Mouse (Mus musculus): ENCODE data around the gene Hs1bp3. TPM values are rescaled to one million over a fixed set of nuclear protein-coding genes. Genes with fewer than 3 reads are reported as not detected.

Gene Hs1bp3
- polyA plus RNA-seq, 1 experiment from 2014 or later: 17.5 TPM

DNA sequence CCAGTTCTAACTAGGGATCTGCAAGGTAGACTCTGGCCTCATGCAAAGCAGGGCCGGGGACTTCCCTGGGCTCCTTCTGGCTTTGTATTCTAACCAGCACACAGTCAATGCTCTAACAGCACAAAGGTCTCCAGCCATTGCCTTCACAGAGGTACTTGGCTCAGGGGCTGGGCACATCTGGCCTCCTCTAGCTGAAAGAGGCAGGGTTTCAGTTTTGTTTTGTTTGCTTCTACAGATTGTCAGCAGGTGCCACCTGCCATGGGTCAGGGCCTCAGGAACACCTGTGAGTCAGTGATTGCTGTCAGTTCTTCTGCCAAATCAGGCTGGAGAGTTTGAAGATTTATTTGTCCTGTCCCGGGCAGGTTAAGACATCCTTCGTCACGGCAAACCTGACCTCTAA is 39.8 kb downstream of the Hs1bp3 start:
- Histone ChIP-seq H3K9me3 (0 out of 2 replicates have a peak, but pooled peaks cover 4% of the 10 kb centered on the region), H3K9ac (replicated peaks) (no peak overlapping the region), H3K27me3 (no peaks in the 10 kb centered on the region), H3K27ac (no peak overlapping the region), H3K4me1 (replicated peaks) (peaks cover 15% of the 10 kb centered on the region; the same call in 1 of the 2 replicates), H3K4me2 (no peak overlapping the region), H3K36me3 (no peaks in the 10 kb centered on the region), H3K4me3 (replicated peaks) (no peak overlapping the region)
- no peak for ATAC-seq (ENCODE audit: insufficient number of reproducible peaks, insufficient read depth, low FRiP score, low TSS enrichment, low read depth)
- 66% methylated on average over 4 of the region's 4 CpGs for WGBS

DNA sequence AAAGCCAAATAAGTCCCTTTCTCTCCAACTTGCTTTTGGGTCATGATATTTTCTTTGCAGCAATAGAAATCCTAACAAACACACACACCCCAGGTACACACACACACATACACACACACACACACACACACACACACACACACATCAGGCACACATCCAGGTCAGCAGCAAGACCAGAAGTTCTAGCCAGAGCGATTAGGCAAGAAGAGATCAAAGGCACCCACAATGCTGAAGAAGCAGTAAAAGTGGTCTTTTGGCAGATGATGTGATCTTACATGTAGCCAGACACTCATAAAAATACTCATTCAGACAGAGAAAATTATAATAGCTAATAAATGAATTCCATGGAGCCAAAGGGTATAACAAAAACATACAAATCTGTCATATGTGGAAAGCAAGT is 41.0 kb downstream of the Hs1bp3 start:
- no peak overlapping the region for H3K4me2 ChIP-seq
- no peaks in the 10 kb centered on the region for H3K36me3 ChIP-seq
- H3K9ac ChIP-seq (replicated peaks): no peak overlapping the region
- H3K27me3 ChIP-seq: no peaks in the 10 kb centered on the region
- ATAC-seq (ENCODE audit: insufficient number of reproducible peaks, insufficient read depth, low FRiP score, low TSS enrichment, low read depth): no peak
- H3K4me3 ChIP-seq (replicated peaks): no peak overlapping the region
- 75% methylated on average over 1 of the region's 1 CpGs for WGBS
- H3K4me1 ChIP-seq (replicated peaks): peaks cover 17% of the 10 kb centered on the region
- 0 out of 2 replicates have a peak, but pooled peaks cover 4% of the 10 kb centered on the region for H3K9me3 ChIP-seq
- no peak overlapping the region for H3K27ac ChIP-seq

DNA sequence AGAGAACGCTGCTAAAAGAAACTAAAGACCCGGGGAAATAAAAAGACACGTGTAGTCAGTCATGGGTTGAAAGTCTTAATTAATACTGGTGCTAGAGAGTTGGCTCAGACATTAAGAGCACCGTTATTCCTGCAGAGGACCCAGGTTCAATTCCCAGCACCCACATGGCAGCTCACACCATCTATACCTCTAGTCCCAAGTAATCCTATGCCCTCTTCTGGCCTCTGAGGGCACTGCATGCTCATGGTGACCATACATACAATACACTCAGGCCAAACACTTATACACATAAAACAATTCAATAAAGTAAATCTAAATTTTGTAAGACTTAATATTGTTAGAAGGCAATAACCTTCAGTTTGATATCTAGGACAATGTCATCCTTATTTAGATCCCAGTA is 41.8 kb downstream of the Hs1bp3 start:
- no peak overlapping the region for H3K4me2 ChIP-seq
- H3K27me3 ChIP-seq: no peaks in the 10 kb centered on the region
- H3K4me1 ChIP-seq (replicated peaks): peaks cover 11% of the 10 kb centered on the region; the same call in 1 of the 2 replicates
- H3K36me3 ChIP-seq: no peaks in the 10 kb centered on the region
- H3K4me3 ChIP-seq (replicated peaks): no peak overlapping the region
- H3K27ac ChIP-seq: no peak overlapping the region
- 0 out of 2 replicates have a peak, but pooled peaks cover 4% of the 10 kb centered on the region for H3K9me3 ChIP-seq
- H3K9ac ChIP-seq (replicated peaks): no peak overlapping the region
- WGBS: 92% methylated on average over 4 of the region's 4 CpGs
- ATAC-seq (ENCODE audit: insufficient number of reproducible peaks, insufficient read depth, low FRiP score, low TSS enrichment, low read depth): no peak

DNA sequence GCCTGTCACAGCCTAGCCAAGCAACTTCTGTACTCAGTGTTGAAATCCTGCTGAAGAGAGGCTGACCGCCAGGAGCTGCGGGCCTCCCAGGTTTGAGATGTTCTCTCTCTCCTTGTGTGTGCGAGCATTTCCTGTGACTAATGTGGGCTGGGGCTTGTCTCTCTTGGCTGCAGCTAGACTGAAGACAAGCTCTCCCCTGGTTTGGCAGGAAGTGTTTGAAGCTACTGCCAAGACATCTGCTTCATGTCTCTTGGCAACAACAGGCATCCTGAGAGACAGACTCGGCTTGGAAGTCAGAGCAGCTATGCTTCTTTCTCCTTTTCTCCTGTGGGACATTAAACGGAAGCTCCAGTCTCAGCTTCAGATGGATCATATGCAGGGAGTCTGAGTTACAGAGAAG is 44.2 kb downstream of the Hs1bp3 start:
- Histone ChIP-seq H3K4me3 (replicated peaks) (no peak overlapping the region), H3K9ac (replicated peaks) (no peak overlapping the region), H3K9me3 (peaks cover 4% of the 10 kb centered on the region; the same call in 1 of the 2 replicates), H3K4me1 (replicated peaks) (peaks cover 11% of the 10 kb centered on the region; the same call in 1 of the 2 replicates), H3K36me3 (no peaks in the 10 kb centered on the region), H3K27ac (no peak overlapping the region), H3K27me3 (no peaks in the 10 kb centered on the region), H3K4me2 (no peak overlapping the region)
- no peak for ATAC-seq (ENCODE audit: insufficient number of reproducible peaks, insufficient read depth, low FRiP score, low TSS enrichment, low read depth)
- WGBS: 59% methylated on average over 5 of the region's 5 CpGs

DNA sequence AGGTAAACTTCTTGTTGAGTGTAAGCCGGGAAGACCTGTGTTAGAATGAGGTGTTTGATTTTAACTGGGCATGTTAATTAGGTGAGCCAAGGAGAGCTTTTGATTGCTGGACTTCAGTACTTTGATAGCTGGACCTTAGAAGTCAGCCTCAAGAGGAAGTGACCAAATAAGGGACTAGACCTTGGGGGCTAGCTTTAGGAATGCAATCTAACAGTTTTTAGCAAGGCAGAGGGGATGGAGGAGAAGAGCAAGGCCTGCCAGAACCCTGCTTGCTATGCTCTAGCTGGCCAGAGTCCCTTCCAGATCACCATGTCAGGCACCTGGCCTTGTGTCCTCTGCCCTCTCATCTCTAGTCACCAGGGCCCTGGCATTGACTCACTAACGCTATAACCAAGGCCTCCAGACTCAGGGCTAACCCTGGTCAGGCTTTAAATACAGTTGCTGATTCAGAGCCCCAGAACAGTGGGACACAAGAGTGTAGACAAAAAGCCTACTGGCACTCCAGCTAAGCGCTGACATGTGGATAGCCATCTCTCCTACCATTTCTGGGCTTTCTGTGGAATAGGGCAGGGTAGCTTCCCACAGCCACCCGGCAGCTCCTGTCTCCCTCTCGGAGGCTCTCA is 45.2 kb downstream of the Hs1bp3 start:
- ATAC-seq (ENCODE audit: insufficient number of reproducible peaks, insufficient read depth, low FRiP score, low TSS enrichment, low read depth): no peak
- H3K27ac ChIP-seq: no peak overlapping the region

DNA sequence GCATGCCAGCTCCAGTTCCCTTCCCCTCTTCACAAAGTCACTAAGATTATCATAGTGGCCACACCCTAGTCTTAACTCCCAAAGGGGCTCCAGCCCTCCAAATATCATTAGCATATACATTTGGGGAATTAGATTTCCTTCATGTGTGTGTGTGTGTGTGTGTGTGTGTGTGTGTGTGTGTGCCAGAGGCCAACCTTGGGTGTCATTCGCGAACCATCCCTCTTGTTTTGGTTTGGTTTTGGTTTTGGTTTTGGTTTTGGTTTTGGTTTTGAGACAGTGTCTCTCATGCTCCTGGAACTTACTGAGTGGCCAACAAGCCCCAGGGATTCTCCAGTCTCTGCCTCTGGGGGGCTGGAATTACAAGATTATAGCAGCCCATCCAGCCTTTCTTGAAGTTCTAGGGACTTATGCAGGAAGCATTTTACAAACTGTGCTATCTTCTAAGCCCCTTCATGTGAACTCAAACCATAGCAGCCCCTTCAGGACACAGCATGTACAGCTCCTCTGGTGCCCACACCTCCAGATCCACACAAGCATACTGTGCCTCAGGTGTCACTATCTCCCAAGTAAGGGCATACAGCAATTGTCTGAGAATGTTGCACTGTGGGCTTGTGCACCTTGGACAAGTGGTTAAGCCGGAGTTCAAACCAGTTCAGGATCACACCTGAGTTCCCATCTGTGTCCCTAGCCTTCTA is 46.3 kb downstream of the Hs1bp3 start:
- no peak for ATAC-seq (ENCODE audit: insufficient number of reproducible peaks, insufficient read depth, low FRiP score, low TSS enrichment, low read depth)
- Histone ChIP-seq H3K9ac (replicated peaks) (no peak overlapping the region), H3K4me3 (replicated peaks) (no peak overlapping the region), H3K27ac (no peak overlapping the region), H3K9me3 (peaks cover 4% of the 10 kb centered on the region; the same call in 1 of the 2 replicates), H3K4me1 (replicated peaks) (peaks cover 15% of the 10 kb centered on the region), H3K4me2 (no peak overlapping the region), H3K27me3 (no peaks in the 10 kb centered on the region), H3K36me3 (no peaks in the 10 kb centered on the region)
- 93% methylated on average over 3 of the region's 3 CpGs for whole genome bisulfite sequencing

More for the DNA sequence above, 45.2 kb downstream of the Hs1bp3 start:
- 70% methylated on average over 5 of the region's 5 CpGs for WGBS
- Histone ChIP-seq H3K36me3 (no peaks in the 10 kb centered on the region), H3K27me3 (no peaks in the 10 kb centered on the region), H3K9ac (replicated peaks) (no peak overlapping the region), H3K4me1 (replicated peaks) (peaks cover 11% of the 10 kb centered on the region; the same call in 1 of the 2 replicates), H3K9me3 (peaks cover 4% of the 10 kb centered on the region; the same call in 1 of the 2 replicates), H3K4me3 (replicated peaks) (no peak overlapping the region), H3K4me2 (no peak overlapping the region)

DNA sequence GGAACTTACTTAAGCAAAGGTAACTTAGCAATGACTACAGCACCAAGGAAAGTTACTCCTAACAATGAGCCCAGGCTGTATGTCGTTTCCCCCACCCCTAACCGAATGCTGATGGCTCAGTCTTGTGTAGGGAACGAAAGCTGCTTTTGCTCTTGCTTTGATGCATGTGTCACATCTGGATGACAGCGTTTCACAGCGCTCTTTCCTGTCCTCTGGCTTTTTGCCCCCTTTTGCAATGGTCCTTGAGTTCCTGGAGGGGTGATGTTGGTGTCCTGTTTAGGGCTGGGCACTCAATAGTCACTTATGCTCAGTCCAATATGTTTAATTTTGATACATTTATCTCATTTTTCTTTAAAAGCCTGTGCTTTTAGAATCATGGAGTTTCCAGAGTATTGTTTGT is 48.6 kb downstream of the Hs1bp3 start:
- Histone ChIP-seq H3K27me3 (no peaks in the 10 kb centered on the region), H3K9ac (replicated peaks) (no peak overlapping the region), H3K9me3 (no peaks in the 10 kb centered on the region; the same call in 1 of the 2 replicates), H3K4me2 (no peak overlapping the region), H3K4me1 (replicated peaks) (peaks cover 20% of the 10 kb centered on the region), H3K27ac (no peak overlapping the region), H3K4me3 (replicated peaks) (no peak overlapping the region), H3K36me3 (no peaks in the 10 kb centered on the region)
- ATAC-seq (ENCODE audit: insufficient number of reproducible peaks, insufficient read depth, low FRiP score, low TSS enrichment, low read depth): no peak
- WGBS: 66% methylated on average over 5 of the region's 5 CpGs

DNA sequence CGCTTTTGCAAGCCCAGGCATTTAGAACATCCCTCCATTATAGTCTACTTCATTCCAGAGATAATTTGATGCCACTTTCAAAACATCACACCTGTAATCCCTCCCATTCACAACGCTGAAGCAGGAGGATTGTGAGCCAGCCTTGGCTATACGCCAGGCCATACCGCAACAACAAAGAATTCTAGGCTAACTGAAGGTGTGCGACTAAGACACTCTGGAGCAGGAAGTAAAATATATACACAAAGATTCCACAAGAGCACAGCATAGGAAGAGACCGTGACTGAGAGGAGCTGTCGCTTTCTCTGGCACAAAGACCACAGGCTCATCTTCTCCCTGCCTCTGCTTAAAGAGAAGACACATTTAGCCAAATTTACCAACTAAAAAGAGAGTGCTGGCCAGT is 49.2 kb downstream of the Hs1bp3 start:
- 85% methylated on average over 7 of the region's 7 CpGs for WGBS
- Histone ChIP-seq H3K4me1 (replicated peaks) (peaks cover 18% of the 10 kb centered on the region), H3K9ac (replicated peaks) (no peak overlapping the region), H3K27me3 (no peaks in the 10 kb centered on the region), H3K9me3 (no peaks in the 10 kb centered on the region; the same call in 1 of the 2 replicates), H3K4me2 (no peak overlapping the region), H3K36me3 (no peaks in the 10 kb centered on the region), H3K4me3 (replicated peaks) (no peak overlapping the region), H3K27ac (no peak overlapping the region)
- no peak for ATAC-seq (ENCODE audit: insufficient number of reproducible peaks, insufficient read depth, low FRiP score, low TSS enrichment, low read depth)

DNA sequence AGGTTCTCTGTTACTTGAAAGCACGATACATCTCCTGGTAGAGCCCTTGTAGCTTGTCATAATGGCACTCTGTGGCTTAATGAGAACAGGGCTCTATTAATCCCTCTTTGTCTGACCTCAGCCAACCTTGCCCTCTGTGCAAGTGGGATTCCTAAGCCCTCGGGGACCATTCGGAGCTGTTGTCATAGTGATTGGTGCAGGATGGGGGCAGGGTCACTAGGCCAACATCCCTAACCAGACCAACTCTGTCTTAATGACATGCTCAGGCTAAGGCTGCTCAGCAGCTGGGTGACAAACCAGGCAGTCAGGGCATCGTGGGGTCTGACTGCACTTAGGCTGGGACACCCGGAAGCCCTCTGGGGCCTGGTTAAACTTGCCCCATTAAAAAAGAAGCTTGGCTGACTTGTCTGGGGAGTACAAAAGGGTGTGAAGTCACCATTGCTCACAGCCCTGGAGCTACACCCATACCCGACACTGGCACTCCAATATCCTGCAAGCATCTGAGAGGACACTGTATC is 51.1 kb downstream of the Hs1bp3 start:
- 11% methylated on average over 6 of the region's 6 CpGs for WGBS
- ATAC-seq (ENCODE audit: insufficient number of reproducible peaks, insufficient read depth, low FRiP score, low TSS enrichment, low read depth): peak; percentile 52; the same call in 1 of the 2 replicates
- no peak overlapping the region for H3K4me2 ChIP-seq
- H3K27me3 ChIP-seq: no peaks in the 10 kb centered on the region
- H3K4me1 ChIP-seq (replicated peaks): peaks cover 9% of the 10 kb centered on the region
- no peaks in the 10 kb centered on the region for H3K36me3 ChIP-seq
- H3K4me3 ChIP-seq (replicated peaks): no peak overlapping the region
- H3K9me3 ChIP-seq: no peaks in the 10 kb centered on the region; the same call in 1 of the 2 replicates
- H3K27ac ChIP-seq: no peak overlapping the region
- no peak overlapping the region for H3K9ac ChIP-seq (replicated peaks)

DNA sequence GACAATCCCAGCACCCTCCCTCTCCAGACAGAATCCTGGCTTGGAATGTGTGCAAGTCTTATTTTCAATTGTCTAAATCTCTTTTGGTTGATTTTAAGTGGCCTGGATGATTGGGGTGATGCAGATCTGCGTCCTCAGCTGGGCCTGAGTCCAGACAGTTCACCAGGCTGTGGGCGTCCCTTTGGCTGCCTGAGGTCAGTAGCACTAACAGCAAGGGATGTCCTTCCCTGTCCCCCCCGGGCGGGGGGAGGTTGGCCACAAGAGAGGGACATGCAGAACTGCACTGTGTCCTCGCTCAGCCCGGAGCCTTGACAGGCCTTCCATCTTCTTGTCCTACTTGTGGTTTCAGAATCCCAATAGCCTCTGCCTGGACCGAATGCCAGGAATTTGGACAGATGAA is 52.1 kb downstream of the Hs1bp3 start:
- no peaks in the 10 kb centered on the region for H3K36me3 ChIP-seq
- WGBS: 84% methylated on average over 7 of the region's 7 CpGs
- no peak overlapping the region for H3K4me3 ChIP-seq (replicated peaks)
- no peak for ATAC-seq (ENCODE audit: insufficient number of reproducible peaks, insufficient read depth, low FRiP score, low TSS enrichment, low read depth)
- no peaks in the 10 kb centered on the region for H3K27me3 ChIP-seq
- H3K4me1 ChIP-seq (replicated peaks): peaks cover 9% of the 10 kb centered on the region
- no peak overlapping the region for H3K4me2 ChIP-seq
- no peaks in the 10 kb centered on the region; the same call in 1 of the 2 replicates for H3K9me3 ChIP-seq
- H3K9ac ChIP-seq (replicated peaks): no peak overlapping the region
- 0 out of 2 replicates have a peak overlapping the region, but pooled peaks have one; percentile 4 for H3K27ac ChIP-seq

DNA sequence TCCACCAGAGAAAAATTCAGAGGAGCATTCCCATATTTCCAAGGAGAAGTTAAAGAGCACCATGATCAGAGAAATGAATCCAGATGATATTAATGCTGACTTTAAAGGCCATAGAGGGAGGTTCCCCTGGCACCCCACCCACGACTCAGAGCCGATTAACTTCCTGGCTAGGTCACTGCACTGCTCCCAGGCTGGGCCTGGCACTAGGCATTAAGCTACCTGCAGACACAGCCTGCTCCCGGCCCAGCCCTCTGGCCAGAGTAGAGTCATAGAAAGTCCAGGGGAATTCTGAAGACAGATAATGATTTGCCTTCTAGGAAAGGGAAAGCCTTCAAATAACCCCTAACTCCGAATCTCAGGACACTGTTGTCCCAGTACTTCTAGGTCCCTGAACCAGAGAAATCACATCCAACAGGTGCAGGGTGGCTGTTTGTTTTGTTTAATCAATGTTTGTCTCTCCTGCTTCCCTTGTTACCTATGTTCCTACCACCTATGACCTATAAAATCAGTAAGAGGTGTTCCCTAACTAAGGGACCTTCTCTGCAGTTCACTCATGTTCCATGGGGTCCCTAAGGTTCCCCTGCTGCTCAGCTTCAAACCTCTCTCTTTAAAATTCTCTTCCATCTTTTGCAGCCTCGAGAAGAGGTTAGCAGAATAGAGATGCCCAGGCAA is 52.8 kb downstream of the Hs1bp3 start:
- WGBS: 75% methylated on average over 5 of the region's 5 CpGs
- Histone ChIP-seq H3K27me3 (no peaks in the 10 kb centered on the region), H3K4me3 (replicated peaks) (no peak overlapping the region), H3K4me2 (no peak overlapping the region), H3K9me3 (no peaks in the 10 kb centered on the region), H3K36me3 (no peaks in the 10 kb centered on the region), H3K27ac (no peak overlapping the region), H3K9ac (replicated peaks) (no peak overlapping the region), H3K4me1 (replicated peaks) (peaks cover 9% of the 10 kb centered on the region)
- no peak for ATAC-seq (ENCODE audit: insufficient number of reproducible peaks, insufficient read depth, low FRiP score, low TSS enrichment, low read depth)
